Mouse (Mus musculus): ENCODE data around the gene Acad12. TPM values are rescaled to one million over a fixed set of nuclear protein-coding genes. Genes with fewer than 3 reads are reported as not detected.

Acad12 gene
- 6.7 TPM in 2 replicates for polyA plus RNA-seq (2015; fragmentation: Nextera tagmentation; extraction: Ambion mirVana)

GRCm38 (mm10) chr5:121618592-121619513 is at the start of gene Acad12:
Acad12 (minus strand) TSS chr5:121618938.
- peaks cover 7% of the 10 kb centered on the region for H3K4me1 ChIP-seq (ENCODE audit: control insufficient read depth, insufficient read depth, low read length)
- peak within 1 kb of the TSS; percentile 89 for H3K27ac ChIP-seq (ENCODE audit: low read length)
- WGBS: under 1% methylated on average over 53 of the region's 58 CpGs
- peak within 1 kb of the TSS; percentile 89 for H3K4me2 ChIP-seq (ENCODE audit: low read depth, low read length)
- no peaks in the 10 kb centered on the region for H3K9me3 ChIP-seq (replicated peaks; ENCODE audit: control insufficient read depth, low read length)
- ATAC-seq (replicated peaks; ENCODE audit: extremely low read depth, insufficient read depth, low FRiP score): peak; percentile 86
- no peaks in the 10 kb centered on the region for H3K27me3 ChIP-seq (ENCODE audit: control insufficient read depth, insufficient read depth, low read length)
- H3K4me3 ChIP-seq (ENCODE audit: low read length): peak within 1 kb of the TSS; percentile 93
- no peaks in the 10 kb centered on the region for H3K36me3 ChIP-seq (ENCODE audit: control insufficient read depth, insufficient read depth)
- peak within 1 kb of the TSS; percentile 93 for H3K9ac ChIP-seq (ENCODE audit: low read length)

- H3K9ac ChIP-seq (ENCODE audit: low read length): no peak overlapping the region
- H3K36me3 ChIP-seq (ENCODE audit: control insufficient read depth, insufficient read depth): peaks cover 31% of the 10 kb centered on the region
- no peaks in the 10 kb centered on the region for H3K9me3 ChIP-seq (replicated peaks; ENCODE audit: control insufficient read depth, low read length)
- ATAC-seq (replicated peaks; ENCODE audit: extremely low read depth, insufficient read depth, low FRiP score): no peak
- no peaks in the 10 kb centered on the region for H3K4me1 ChIP-seq (ENCODE audit: control insufficient read depth, insufficient read depth, low read length)
- no peak overlapping the region for H3K27ac ChIP-seq (ENCODE audit: low read length)
- no peaks in the 10 kb centered on the region for H3K27me3 ChIP-seq (ENCODE audit: control insufficient read depth, insufficient read depth, low read length)
- H3K4me2 ChIP-seq (ENCODE audit: low read depth, low read length): no peak overlapping the region
- WGBS: 71% methylated on average over 6 of the region's 6 CpGs
- no peak overlapping the region for H3K4me3 ChIP-seq (ENCODE audit: low read length)
Observed at GRCm38 (mm10) chr5:121668411-121668810, 49.7 kb upstream of the Acad12 start.

- Histone ChIP-seq H3K36me3 (ENCODE audit: control insufficient read depth, insufficient read depth) (peaks cover 42% of the 10 kb centered on the region), H3K27ac (ENCODE audit: low read length) (no peak overlapping the region), H3K27me3 (ENCODE audit: control insufficient read depth, insufficient read depth, low read length) (no peaks in the 10 kb centered on the region), H3K9ac (ENCODE audit: low read length) (no peak overlapping the region), H3K4me2 (ENCODE audit: low read depth, low read length) (no peak overlapping the region), H3K4me3 (ENCODE audit: low read length) (no peak overlapping the region), H3K9me3 (replicated peaks; ENCODE audit: control insufficient read depth, low read length) (no peaks in the 10 kb centered on the region), H3K4me1 (ENCODE audit: control insufficient read depth, insufficient read depth, low read length) (no peaks in the 10 kb centered on the region; the same call in 1 of the 2 replicates)
- WGBS: 82% methylated on average over 4 of the region's 4 CpGs
- ATAC-seq (replicated peaks; ENCODE audit: extremely low read depth, insufficient read depth, low FRiP score): no peak
Observed at GRCm38 (mm10) chr5:121667067-121667466, 48.3 kb upstream of the Acad12 start.

GRCm38 (mm10) chr5:121664971-121665370 is 46.2 kb upstream of the Acad12 start:
- 95% methylated on average over 9 of the region's 9 CpGs for WGBS
- H3K27ac ChIP-seq (ENCODE audit: low read length): no peak overlapping the region
- no peak for ATAC-seq (replicated peaks; ENCODE audit: extremely low read depth, insufficient read depth, low FRiP score)
- H3K36me3 ChIP-seq (ENCODE audit: control insufficient read depth, insufficient read depth): peaks cover 35% of the 10 kb centered on the region
- no peaks in the 10 kb centered on the region for H3K27me3 ChIP-seq (ENCODE audit: control insufficient read depth, insufficient read depth, low read length)
- peaks cover 6% of the 10 kb centered on the region for H3K4me1 ChIP-seq (ENCODE audit: control insufficient read depth, insufficient read depth, low read length)
- H3K4me3 ChIP-seq (ENCODE audit: low read length): no peak overlapping the region
- H3K4me2 ChIP-seq (ENCODE audit: low read depth, low read length): no peak overlapping the region
- no peak overlapping the region for H3K9ac ChIP-seq (ENCODE audit: low read length)
- no peaks in the 10 kb centered on the region for H3K9me3 ChIP-seq (replicated peaks; ENCODE audit: control insufficient read depth, low read length)

GRCm38 (mm10) chr5:121664078-121664477 is 45.3 kb upstream of the Acad12 start:
- Histone ChIP-seq H3K9me3 (replicated peaks; ENCODE audit: control insufficient read depth, low read length) (no peaks in the 10 kb centered on the region), H3K9ac (ENCODE audit: low read length) (no peak overlapping the region), H3K27ac (ENCODE audit: low read length) (no peak overlapping the region), H3K4me1 (ENCODE audit: control insufficient read depth, insufficient read depth, low read length) (peaks cover 10% of the 10 kb centered on the region), H3K27me3 (ENCODE audit: control insufficient read depth, insufficient read depth, low read length) (no peaks in the 10 kb centered on the region), H3K4me3 (ENCODE audit: low read length) (no peak overlapping the region), H3K4me2 (ENCODE audit: low read depth, low read length) (no peak overlapping the region), H3K36me3 (ENCODE audit: control insufficient read depth, insufficient read depth) (peaks cover 33% of the 10 kb centered on the region)
- WGBS: 87% methylated on average over 6 of the region's 6 CpGs
- no peak for ATAC-seq (replicated peaks; ENCODE audit: extremely low read depth, insufficient read depth, low FRiP score)

- Histone ChIP-seq H3K4me2 (ENCODE audit: low read depth, low read length) (no peak overlapping the region), H3K36me3 (ENCODE audit: control insufficient read depth, insufficient read depth) (peaks cover 31% of the 10 kb centered on the region), H3K9ac (ENCODE audit: low read length) (no peak overlapping the region), H3K9me3 (replicated peaks; ENCODE audit: control insufficient read depth, low read length) (no peaks in the 10 kb centered on the region), H3K27ac (ENCODE audit: low read length) (no peak overlapping the region), H3K27me3 (ENCODE audit: control insufficient read depth, insufficient read depth, low read length) (no peaks in the 10 kb centered on the region), H3K4me1 (ENCODE audit: control insufficient read depth, insufficient read depth, low read length) (peaks cover 10% of the 10 kb centered on the region), H3K4me3 (ENCODE audit: low read length) (no peak overlapping the region)
- 84% methylated on average over 8 of the region's 8 CpGs for WGBS
- no peak for ATAC-seq (replicated peaks; ENCODE audit: extremely low read depth, insufficient read depth, low FRiP score)
Observed at GRCm38 (mm10) chr5:121663456-121663855, 44.7 kb upstream of the Acad12 start.

GRCm38 (mm10) chr5:121661494-121661893 is 42.8 kb upstream of the Acad12 start:
- no peak for ATAC-seq (replicated peaks; ENCODE audit: extremely low read depth, insufficient read depth, low FRiP score)
- H3K27ac ChIP-seq (ENCODE audit: low read length): no peak overlapping the region
- H3K36me3 ChIP-seq (ENCODE audit: control insufficient read depth, insufficient read depth): peaks cover 26% of the 10 kb centered on the region
- peak overlapping the region; percentile 90 for H3K4me2 ChIP-seq (ENCODE audit: low read depth, low read length)
- H3K9me3 ChIP-seq (replicated peaks; ENCODE audit: control insufficient read depth, low read length): no peaks in the 10 kb centered on the region
- H3K4me3 ChIP-seq (ENCODE audit: low read length): peak overlapping the region; percentile 91
- WGBS: 83% methylated on average over 5 of the region's 5 CpGs
- peak overlapping the region; percentile 93 for H3K9ac ChIP-seq (ENCODE audit: low read length)
- no peaks in the 10 kb centered on the region for H3K27me3 ChIP-seq (ENCODE audit: control insufficient read depth, insufficient read depth, low read length)
- H3K4me1 ChIP-seq (ENCODE audit: control insufficient read depth, insufficient read depth, low read length): peaks cover 10% of the 10 kb centered on the region

- H3K4me2 ChIP-seq (ENCODE audit: low read depth, low read length): peak overlapping the region; percentile 90
- H3K27ac ChIP-seq (ENCODE audit: low read length): peak overlapping the region; percentile 74
- peaks cover 10% of the 10 kb centered on the region for H3K4me1 ChIP-seq (ENCODE audit: control insufficient read depth, insufficient read depth, low read length)
- H3K9ac ChIP-seq (ENCODE audit: low read length): peak overlapping the region; percentile 93
- H3K9me3 ChIP-seq (replicated peaks; ENCODE audit: control insufficient read depth, low read length): no peaks in the 10 kb centered on the region
- no peaks in the 10 kb centered on the region for H3K27me3 ChIP-seq (ENCODE audit: control insufficient read depth, insufficient read depth, low read length)
- 0 out of 2 replicates have a peak, but pooled peaks have one; percentile 15 for ATAC-seq (replicated peaks; ENCODE audit: extremely low read depth, insufficient read depth, low FRiP score)
- H3K36me3 ChIP-seq (ENCODE audit: control insufficient read depth, insufficient read depth): peaks cover 24% of the 10 kb centered on the region
- 1% methylated on average over 26 of the region's 26 CpGs for WGBS
- H3K4me3 ChIP-seq (ENCODE audit: low read length): peak overlapping the region; percentile 91
Observed at GRCm38 (mm10) chr5:121660897-121661254, 42.1 kb upstream of the Acad12 start.

Data from heart, embryonic 16.5 days (tissue).